Mouse (Mus musculus) forebrain, embryonic 15.5 days (tissue): ENCODE results near the gene Gm32717. TPM values are rescaled to one million over a fixed set of nuclear protein-coding genes. Genes with fewer than 3 reads are reported as not detected.
"Not testable (repeated sequence)": the region's sequence is repeated elsewhere in the genome, so short reads cannot be mapped to it uniquely, and the experiment has no call there.

Source experiments
- ATAC-seq: fragments of 200-750 bp; cut with Nextera tagmentation; replicated peaks from 2 replicates; pipeline ENCODE4 v1.8.0; 2017; ENCODE audit warnings: mild to moderate bottlenecking, moderate TSS enrichment, moderate library complexity
- H3K27ac ChIP-seq: fragments of 300-500 bp; sonication (generic); replicated peaks from 2 replicates; pipeline ENCODE4 v1.5.1; 2015; ENCODE audit warnings: mild to moderate bottlenecking, inconsistent platforms
- H3K27me3 ChIP-seq: fragments of 300-500 bp; sonication (generic); 2 replicates; pipeline ENCODE4 v1.6.1; 2015; ENCODE audit warnings: inconsistent platforms
- H3K36me3 ChIP-seq: fragments of 300-500 bp; sonication (generic); 2 replicates; pipeline ENCODE4 v1.6.1; 2015; ENCODE audit warnings: mild to moderate bottlenecking, inconsistent platforms
- H3K4me1 ChIP-seq: fragments of 300-500 bp; sonication (generic); 2 replicates; pipeline ENCODE4 v1.6.1; 2015; ENCODE audit warnings: inconsistent platforms
- H3K4me2 ChIP-seq: fragments of 300-500 bp; sonication (generic); replicated peaks from 2 replicates; pipeline ENCODE4 v1.6.1; 2015; ENCODE audit warnings: mild to moderate bottlenecking, inconsistent platforms
- H3K4me3 ChIP-seq: fragments of 300-500 bp; sonication (generic); 2 replicates; pipeline ENCODE4 v1.5.1; 2015; ENCODE audit warnings: mild to moderate bottlenecking, inconsistent platforms
- H3K9ac ChIP-seq: fragments of 300-500 bp; sonication (generic); replicated peaks from 2 replicates; pipeline ENCODE4 v1.6.1; 2015; ENCODE audit warnings: mild to moderate bottlenecking, inconsistent platforms
- H3K9me3 ChIP-seq: fragments of 300-500 bp; sonication (generic); 2 replicates; pipeline ENCODE4 v1.6.1; 2016; ENCODE audit warnings: inconsistent platforms
- WGBS: fragments of 180-500 bp; shearing (Covaris S2); methylation state at CpG from one replicate; pipeline ENCODE4 v1.1.7; 2015; ENCODE audit warnings: mixed read lengths; 5-methylcytosine and 5-hydroxymethylcytosine counted together
- polyA plus RNA-seq: library from polyadenylated mRNA; unstranded; fragments of >200 nt; fragmentation: Nextera tagmentation; extraction: Ambion mirVana; gene quantifications from 2 replicates; pipeline ENCODE4 v1.2.1, GENCODE M21; 2015

Gm32717 gene
- polyA plus RNA-seq, result 0.18 and 0.20 TPM in 2 replicates

- H3K4me1 ChIP-seq, H3K9ac ChIP-seq, H3K4me2 ChIP-seq, H3K27me3 ChIP-seq, H3K4me3 ChIP-seq, H3K9me3 ChIP-seq, ATAC-seq, H3K36me3 ChIP-seq, H3K27ac ChIP-seq: not testable (repeated sequence)
- no CpG with 5 or more reads among the region's 13 CpGs for WGBS
Measured at GRCm38 (mm10) chr10:118240680-118241079, at the start of gene Gm32717. TSS of gene Gm32717 (minus strand) at chr10:118240780.

- H3K27me3 ChIP-seq, ATAC-seq, H3K4me3 ChIP-seq, H3K4me2 ChIP-seq, H3K27ac ChIP-seq, H3K9me3 ChIP-seq, H3K9ac ChIP-seq, H3K36me3 ChIP-seq, H3K4me1 ChIP-seq: not testable (repeated sequence)
- WGBS, result 88% methylated on average over 3 of the region's 5 CpGs
Measured at GRCm38 (mm10) chr10:118283016-118283415, 42.4 kb upstream of the Gm32717 start.

- not testable (repeated sequence) for H3K4me1 ChIP-seq, H3K27ac ChIP-seq, H3K36me3 ChIP-seq, H3K9me3 ChIP-seq, H3K9ac ChIP-seq, ATAC-seq, H3K4me3 ChIP-seq, H3K4me2 ChIP-seq, H3K27me3 ChIP-seq
- 87% methylated on average over 6 of the region's 7 CpGs for WGBS
Measured at GRCm38 (mm10) chr10:118282565-118282964, 42.0 kb upstream of the Gm32717 start.

GRCm38 (mm10) chr10:118278069-118278468 lies 37.5 kb upstream of the Gm32717 start:
- H3K4me1 ChIP-seq, H3K36me3 ChIP-seq, ATAC-seq, H3K27ac ChIP-seq, H3K9me3 ChIP-seq, H3K4me2 ChIP-seq, H3K27me3 ChIP-seq, H3K9ac ChIP-seq, H3K4me3 ChIP-seq: not testable (repeated sequence)
- WGBS, result no CpG with 5 or more reads among the region's 4 CpGs

GRCm38 (mm10) chr10:118271416-118271815 lies 30.8 kb upstream of the Gm32717 start:
- H3K4me2 ChIP-seq, H3K36me3 ChIP-seq, H3K4me1 ChIP-seq, ATAC-seq, H3K27me3 ChIP-seq, H3K27ac ChIP-seq, H3K9ac ChIP-seq, H3K9me3 ChIP-seq, H3K4me3 ChIP-seq: not testable (repeated sequence)
- WGBS, result 100% methylated on average over 1 of the region's 2 CpGs

GRCm38 (mm10) chr10:118268812-118269211 lies 28.2 kb upstream of the Gm32717 start:
- H3K4me1 ChIP-seq, H3K4me3 ChIP-seq, H3K9ac ChIP-seq, ATAC-seq, H3K4me2 ChIP-seq, H3K27ac ChIP-seq, H3K9me3 ChIP-seq, H3K27me3 ChIP-seq, H3K36me3 ChIP-seq: not testable (repeated sequence)
- 59% methylated on average over 3 of the region's 8 CpGs for WGBS

- H3K4me2 ChIP-seq, H3K4me3 ChIP-seq, H3K4me1 ChIP-seq, H3K9me3 ChIP-seq, ATAC-seq, H3K36me3 ChIP-seq, H3K27ac ChIP-seq, H3K27me3 ChIP-seq, H3K9ac ChIP-seq: not testable (repeated sequence)
- no CpG with 5 or more reads among the region's 13 CpGs for WGBS
Measured at GRCm38 (mm10) chr10:118258388-118258787, 17.8 kb upstream of the Gm32717 start, which contains the start of gene Gm32802. TSS of gene Gm32802 (plus strand) at chr10:118258688.

- 37% methylated on average over 10 of the region's 10 CpGs for WGBS
- H3K9me3 ChIP-seq, result no peaks in the 10 kb centered on the region
- H3K9ac ChIP-seq, result no peak overlapping the region
- peak; percentile 76 for ATAC-seq
- no peak overlapping the region for H3K4me2 ChIP-seq
- H3K4me1 ChIP-seq, result peaks cover 10% of the 10 kb centered on the region; the same call in 1 of the 2 replicates
- H3K27me3 ChIP-seq, result no peaks in the 10 kb centered on the region
- no peaks in the 10 kb centered on the region for H3K36me3 ChIP-seq
- no peak overlapping the region for H3K27ac ChIP-seq
- H3K4me3 ChIP-seq, result no peak overlapping the region
Measured at GRCm38 (mm10) chr10:118250852-118251295, 10.3 kb upstream of the Gm32717 start.

GRCm38 (mm10) chr10:118249006-118249595 lies 8.5 kb upstream of the Gm32717 start:
- not testable (repeated sequence) for H3K4me3 ChIP-seq, H3K4me2 ChIP-seq
- 59% methylated on average over 11 of the region's 11 CpGs for WGBS

GRCm38 (mm10) chr10:118232607-118233006 lies 8.0 kb downstream of the Gm32717 start:
- not testable (repeated sequence) for H3K4me2 ChIP-seq, H3K27me3 ChIP-seq, H3K27ac ChIP-seq, H3K9ac ChIP-seq, H3K4me1 ChIP-seq, ATAC-seq, H3K4me3 ChIP-seq, H3K9me3 ChIP-seq, H3K36me3 ChIP-seq
- no CpG with 5 or more reads among the region's 5 CpGs for WGBS

More at GRCm38 (mm10) chr10:118249006-118249595, 8.5 kb upstream of the Gm32717 start:
- H3K4me1 ChIP-seq, H3K36me3 ChIP-seq, H3K9me3 ChIP-seq, H3K27ac ChIP-seq, H3K27me3 ChIP-seq, ATAC-seq, H3K9ac ChIP-seq: not testable (repeated sequence)

GRCm38 (mm10) chr10:118227629-118228028 lies 13.0 kb downstream of the Gm32717 start:
- not testable (repeated sequence) for H3K4me2 ChIP-seq, H3K4me3 ChIP-seq, H3K27me3 ChIP-seq, H3K9ac ChIP-seq, H3K27ac ChIP-seq, H3K4me1 ChIP-seq, ATAC-seq, H3K9me3 ChIP-seq, H3K36me3 ChIP-seq
- WGBS, result 67% methylated on average over 1 of the region's 2 CpGs

GRCm38 (mm10) chr10:118215719-118216393 lies 24.7 kb downstream of the Gm32717 start:
- not testable (repeated sequence) for H3K36me3 ChIP-seq, H3K9me3 ChIP-seq, H3K4me3 ChIP-seq, H3K27me3 ChIP-seq, H3K4me1 ChIP-seq, H3K4me2 ChIP-seq, H3K27ac ChIP-seq, H3K9ac ChIP-seq, ATAC-seq
- WGBS, result 85% methylated on average over 2 of the region's 4 CpGs

GRCm38 (mm10) chr10:118204642-118205041 lies 35.9 kb downstream of the Gm32717 start, which contains the start of gene Il22:
TSS of gene Il22 (plus strand) at chr10:118204942.
- Histone ChIP-seq H3K4me1 (no peaks in the 10 kb centered on the region), H3K9ac (no peak within 1 kb of the TSS), H3K27me3 (no peaks in the 10 kb centered on the region), H3K4me3 (no peak within 1 kb of the TSS), H3K4me2 (no peak within 1 kb of the TSS), H3K27ac (no peak within 1 kb of the TSS), H3K9me3 (no peaks in the 10 kb centered on the region), H3K36me3 (no peaks in the 10 kb centered on the region)
- ATAC-seq, result no peak
- 95% methylated on average over 4 of the region's 4 CpGs for WGBS
